Mouse (Mus musculus): Measurements from ENCODE around the gene Cyp2t4. TPM values are rescaled to one million over a fixed set of nuclear protein-coding genes. Genes with fewer than 3 reads are reported as not detected.

Gene Cyp2t4
- polyA plus RNA-seq, 2 experiments = not detected

DNA sequence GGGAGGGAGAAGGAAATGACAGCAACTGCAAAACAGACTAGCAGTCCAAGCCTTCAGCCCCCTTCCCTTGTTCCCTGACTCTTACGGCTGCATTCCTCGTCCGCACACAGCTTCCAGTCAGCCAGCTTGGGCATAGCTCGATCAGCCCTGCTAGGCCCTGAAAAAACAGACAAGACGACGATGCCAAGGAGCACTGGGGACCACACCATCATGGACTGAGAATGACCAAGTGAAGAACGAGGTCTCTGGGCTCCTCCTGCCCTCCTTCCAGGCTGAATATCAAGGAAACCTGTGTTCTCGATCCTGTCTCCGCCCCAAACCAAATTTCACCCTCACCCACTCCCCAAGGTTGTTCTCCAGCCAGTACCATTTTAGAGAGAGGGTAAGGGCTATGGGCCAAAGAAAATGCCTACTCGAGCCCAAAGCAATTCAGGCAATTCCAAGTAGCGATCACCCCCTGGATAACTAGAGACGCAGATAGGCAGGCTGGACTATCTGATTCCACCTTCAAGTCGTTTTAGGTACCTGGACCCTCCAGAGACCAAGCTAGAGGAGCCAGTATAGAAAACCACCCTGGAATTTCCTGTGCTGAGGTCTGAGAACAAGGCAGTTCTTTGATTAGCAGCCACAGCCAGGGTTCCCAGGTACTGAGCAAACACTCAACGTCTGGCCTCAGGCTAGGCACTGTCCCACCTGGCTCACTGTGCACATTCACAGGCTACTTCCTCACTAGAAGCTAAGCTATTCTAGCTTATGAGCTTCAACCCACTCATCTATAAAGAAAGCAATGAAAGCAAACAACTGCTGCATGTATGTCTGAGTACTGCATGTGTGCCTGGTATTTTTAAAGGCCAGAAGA, 27.6 kb downstream of the Cyp2t4 start, which contains the start of the genes Gm21983 and Mia:
Gm21983 (minus strand) TSS at position 250 of the 859 bp plus-strand sequence.
Mia (minus strand) TSS at position 321 of the 859 bp plus-strand sequence.
- no peaks in the 10 kb centered on the region for H3K27me3 ChIP-seq (ENCODE audit: control insufficient read depth, insufficient read depth, low read length)
- TF ChIP-seq POLR2A (IDR thresholded peaks at IDR 0.05; ENCODE audit: borderline replicate concordance, extremely low read depth, insufficient read depth, insufficient read length) = no peak
- DNase-seq (ENCODE audit: low spot score) (peak; percentile 26), ATAC-seq (ENCODE audit: low FRiP score, low read depth) (no peak)
- no peaks in the 10 kb centered on the region for H3K9me3 ChIP-seq (ENCODE audit: control insufficient read depth, low read length)
- peak within 1 kb of the TSS; percentile 52 for H3K9ac ChIP-seq (ENCODE audit: low read depth, low read length, severe bottlenecking)
- peak within 1 kb of the TSS; percentile 63 for H3K4me3 ChIP-seq (replicated peaks; ENCODE audit: low read length)
- peak within 1 kb of the TSS; percentile 90 for H3K27ac ChIP-seq (replicated peaks; ENCODE audit: low read depth, low read length)
- peaks cover 14% of the 10 kb centered on the region for H3K4me1 ChIP-seq (ENCODE audit: control insufficient read depth, insufficient read depth, low read length)
- peaks cover 25% of the 10 kb centered on the region for H3K36me3 ChIP-seq (ENCODE audit: control insufficient read depth, insufficient read depth, low read length)
- 58% methylated on average over 14 of the region's 14 CpGs for WGBS
- H3K4me2 ChIP-seq (replicated peaks; ENCODE audit: low read depth, low read length, severe bottlenecking) = peak within 1 kb of the TSS; percentile 56

DNA sequence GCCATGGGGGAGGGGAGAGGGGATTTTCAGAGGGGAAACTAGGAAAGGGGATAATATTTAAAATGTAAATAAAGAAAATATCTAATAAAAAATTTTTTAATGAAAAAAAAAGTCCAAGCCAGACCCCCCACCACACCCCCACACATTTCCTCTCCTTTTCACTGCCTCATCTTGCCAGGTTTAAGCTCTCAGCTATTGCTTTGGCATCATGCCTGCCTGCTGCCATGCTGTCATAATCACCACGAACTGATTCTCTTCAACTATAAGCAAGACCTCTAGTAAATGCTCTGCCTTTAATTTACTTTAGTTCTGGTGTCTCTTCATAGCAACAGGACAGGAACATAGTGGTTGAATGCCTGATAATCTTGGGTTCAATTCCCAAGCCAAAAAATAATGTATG, 29.0 kb downstream of the Cyp2t4 start:
- peaks cover 14% of the 10 kb centered on the region for H3K4me1 ChIP-seq (ENCODE audit: control insufficient read depth, insufficient read depth, low read length)
- DNase-seq (ENCODE audit: low spot score) = no peak
- no peak overlapping the region for H3K4me3 ChIP-seq (replicated peaks; ENCODE audit: low read length)
- H3K36me3 ChIP-seq (ENCODE audit: control insufficient read depth, insufficient read depth, low read length) = peaks cover 38% of the 10 kb centered on the region
- no peak overlapping the region for H3K9ac ChIP-seq (ENCODE audit: low read depth, low read length, severe bottlenecking)
- no peak overlapping the region for H3K4me2 ChIP-seq (replicated peaks; ENCODE audit: low read depth, low read length, severe bottlenecking)
- ATAC-seq (ENCODE audit: low FRiP score, low read depth) = no peak
- H3K27me3 ChIP-seq (ENCODE audit: control insufficient read depth, insufficient read depth, low read length) = no peaks in the 10 kb centered on the region
- 85% methylated on average over 1 of the region's 1 CpGs for WGBS
- TF ChIP-seq POLR2A (IDR thresholded peaks at IDR 0.05; ENCODE audit: borderline replicate concordance, extremely low read depth, insufficient read depth, insufficient read length) = no peak
- no peak overlapping the region for H3K27ac ChIP-seq (replicated peaks; ENCODE audit: low read depth, low read length)
- no peaks in the 10 kb centered on the region for H3K9me3 ChIP-seq (ENCODE audit: control insufficient read depth, low read length)

DNA sequence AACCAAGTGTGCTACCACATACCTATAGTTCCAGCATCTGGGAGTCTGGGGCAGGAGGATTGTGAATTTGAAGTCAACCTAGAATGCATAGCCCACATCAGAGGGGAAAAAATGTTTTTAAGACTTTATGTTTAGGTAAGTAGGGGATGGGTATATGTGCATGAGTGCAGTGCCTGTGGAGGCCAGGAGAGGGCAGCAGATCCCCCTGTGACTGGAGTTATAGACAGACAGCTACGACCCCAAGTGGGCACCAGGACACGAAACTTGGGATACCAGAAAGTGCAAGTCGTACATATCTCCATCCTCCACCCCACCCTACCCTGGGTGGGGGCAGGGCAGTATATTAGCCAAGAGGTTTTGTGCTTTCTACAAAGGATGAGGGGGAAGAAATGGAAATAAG, 31.4 kb downstream of the Cyp2t4 start:
- no peak for ATAC-seq (ENCODE audit: low FRiP score, low read depth)
- no peaks in the 10 kb centered on the region for H3K9me3 ChIP-seq (ENCODE audit: control insufficient read depth, low read length)
- H3K4me1 ChIP-seq (ENCODE audit: control insufficient read depth, insufficient read depth, low read length) = peaks cover under 1% of the 10 kb centered on the region; the same call in 1 of the 2 replicates
- H3K9ac ChIP-seq (ENCODE audit: low read depth, low read length, severe bottlenecking) = no peak overlapping the region
- WGBS = 66% methylated on average over 3 of the region's 3 CpGs
- no peak overlapping the region for H3K27ac ChIP-seq (replicated peaks; ENCODE audit: low read depth, low read length)
- H3K4me3 ChIP-seq (replicated peaks; ENCODE audit: low read length) = no peak overlapping the region
- no peak overlapping the region for H3K4me2 ChIP-seq (replicated peaks; ENCODE audit: low read depth, low read length, severe bottlenecking)
- peaks cover 63% of the 10 kb centered on the region for H3K36me3 ChIP-seq (ENCODE audit: control insufficient read depth, insufficient read depth, low read length)
- no peaks in the 10 kb centered on the region for H3K27me3 ChIP-seq (ENCODE audit: control insufficient read depth, insufficient read depth, low read length)
- no peak for DNase-seq (ENCODE audit: low spot score)
- no peak for TF ChIP-seq POLR2A (IDR thresholded peaks at IDR 0.05; ENCODE audit: borderline replicate concordance, extremely low read depth, insufficient read depth, insufficient read length)

DNA sequence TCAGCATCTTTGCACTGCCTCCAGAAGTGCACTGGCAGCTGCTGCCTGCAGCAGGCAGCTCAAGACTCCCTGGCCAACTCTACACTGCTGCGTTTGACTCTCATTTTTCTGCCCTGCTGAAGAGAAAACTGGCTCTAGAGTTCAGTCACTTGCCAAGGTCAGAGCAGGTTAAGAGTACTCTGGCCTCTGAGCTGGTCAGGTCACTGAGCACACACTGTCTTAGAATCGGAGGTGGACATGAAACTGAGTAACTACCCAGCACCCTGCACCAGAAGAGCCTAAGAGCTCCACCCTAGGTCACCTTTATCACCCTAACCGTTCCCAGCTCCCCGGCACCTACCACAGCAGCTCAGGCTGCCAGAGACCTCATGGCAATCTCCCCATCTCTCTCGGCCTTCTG, 32.5 kb downstream of the Cyp2t4 start:
- Histone ChIP-seq H3K4me2 (replicated peaks; ENCODE audit: low read depth, low read length, severe bottlenecking) (no peak overlapping the region), H3K36me3 (ENCODE audit: control insufficient read depth, insufficient read depth, low read length) (peaks cover 73% of the 10 kb centered on the region), H3K4me3 (replicated peaks; ENCODE audit: low read length) (no peak overlapping the region), H3K9me3 (ENCODE audit: control insufficient read depth, low read length) (no peaks in the 10 kb centered on the region), H3K4me1 (ENCODE audit: control insufficient read depth, insufficient read depth, low read length) (no peaks in the 10 kb centered on the region), H3K27me3 (ENCODE audit: control insufficient read depth, insufficient read depth, low read length) (no peaks in the 10 kb centered on the region), H3K27ac (replicated peaks; ENCODE audit: low read depth, low read length) (no peak overlapping the region), H3K9ac (ENCODE audit: low read depth, low read length, severe bottlenecking) (no peak overlapping the region)
- 94% methylated on average over 5 of the region's 5 CpGs for WGBS
- ATAC-seq (ENCODE audit: low FRiP score, low read depth) (no peak), DNase-seq (ENCODE audit: low spot score) (no peak)
- no peak for TF ChIP-seq POLR2A (IDR thresholded peaks at IDR 0.05; ENCODE audit: borderline replicate concordance, extremely low read depth, insufficient read depth, insufficient read length)

DNA sequence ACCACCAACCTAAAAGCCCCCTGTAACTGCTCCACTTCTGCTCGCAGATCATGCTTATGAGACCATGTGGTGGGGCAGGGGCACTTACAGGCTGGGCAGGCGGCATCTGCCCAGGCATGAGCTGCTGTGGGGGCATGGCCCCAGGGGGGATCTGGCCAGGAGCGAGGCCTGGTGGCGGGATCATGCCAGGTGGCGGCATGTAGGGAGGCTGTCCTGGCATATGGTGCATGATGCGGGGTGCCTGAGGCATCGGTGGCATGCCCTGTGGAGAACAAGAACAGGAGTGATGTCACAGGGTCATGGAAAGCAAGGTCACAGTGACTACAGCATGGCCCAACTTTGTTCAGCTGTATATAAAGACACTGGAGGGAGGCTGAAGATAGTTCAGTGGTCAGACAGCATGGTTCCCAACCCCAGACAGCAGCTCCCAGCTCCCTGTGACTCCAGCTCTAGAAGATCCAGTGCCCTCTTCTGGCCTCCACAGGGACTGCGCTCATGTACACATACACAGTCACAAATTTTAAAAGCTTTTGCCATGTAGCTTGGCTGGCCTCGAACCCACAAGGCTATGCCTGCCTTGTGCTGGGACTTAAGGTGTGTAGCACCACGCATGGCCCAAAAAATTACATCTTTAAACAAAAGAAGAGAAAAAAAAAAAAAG, 35.9 kb downstream of the Cyp2t4 start:
- DNase-seq (ENCODE audit: low spot score) = no peak
- ATAC-seq (ENCODE audit: low FRiP score, low read depth) = no peak
- Histone ChIP-seq H3K4me2 (replicated peaks; ENCODE audit: low read depth, low read length, severe bottlenecking) (no peak overlapping the region), H3K9ac (ENCODE audit: low read depth, low read length, severe bottlenecking) (no peak overlapping the region), H3K4me3 (replicated peaks; ENCODE audit: low read length) (no peak overlapping the region), H3K27ac (replicated peaks; ENCODE audit: low read depth, low read length) (no peak overlapping the region), H3K36me3 (ENCODE audit: control insufficient read depth, insufficient read depth, low read length) (peaks cover 96% of the 10 kb centered on the region), H3K4me1 (ENCODE audit: control insufficient read depth, insufficient read depth, low read length) (peaks cover 6% of the 10 kb centered on the region), H3K27me3 (ENCODE audit: control insufficient read depth, insufficient read depth, low read length) (no peaks in the 10 kb centered on the region), H3K9me3 (ENCODE audit: control insufficient read depth, low read length) (no peaks in the 10 kb centered on the region)
- 99% methylated on average over 10 of the region's 10 CpGs for WGBS
- TF ChIP-seq POLR2A (IDR thresholded peaks at IDR 0.05; ENCODE audit: borderline replicate concordance, extremely low read depth, insufficient read depth, insufficient read length) = no peak
